Mouse (Mus musculus): ENCODE measurements around the gene Dab2ip. TPM values are rescaled to one million over a fixed set of nuclear protein-coding genes. Genes with fewer than 3 reads are reported as not detected.

The Dab2ip gene
- total and polyA plus RNA-seq, 3 experiments, result 4.9 to 15.6 (median 7.8) TPM

- Histone ChIP-seq H3K9me3 (replicated peaks; ENCODE audit: low read length) (peaks cover 3% of the 10 kb centered on the region), H3K4me2 (ENCODE audit: insufficient read depth, low read depth, poor library complexity, severe bottlenecking) (no peak overlapping the region), H3K4me1 (ENCODE audit: control insufficient read depth in 1 of 2, insufficient read depth in 2 of 2) (no peaks in the 10 kb centered on the region), H3K27ac (ENCODE audit: insufficient read depth, low read depth) (no peak overlapping the region), H3K79me2 (replicated peaks; ENCODE audit: control insufficient read depth, extremely low read depth, insufficient read depth, poor library complexity, severe bottlenecking) (no peaks in the 10 kb centered on the region), H3K9ac (ENCODE audit: insufficient read depth, low read depth) (no peak overlapping the region), H3K36me3 (replicated peaks in 1 of 2; ENCODE audit: control insufficient read depth in 1 of 2, insufficient read depth in 1 of 2, low read length in 1 of 2) (no peaks in the 10 kb centered on the region), H3K27me3 (replicated peaks) (no peaks in the 10 kb centered on the region), H3K4me3 (replicated peaks in 1 of 3; ENCODE audit: low read depth in 2 of 3, low read length in 2 of 3, poor library complexity in 1 of 3) (no peak overlapping the region)
- DNase-seq (ENCODE audit: extremely low read depth), result no peak
- dilution Hi-C loops (cut with MboI; ENCODE audit: extremely low pct_ligation_motif_present, extremely low pct_unique_long_range_greater_than_20kb, low sequenced_read_pairs) (no loop called here), in situ Hi-C loops (cut with MboI; ENCODE audit: low pct_ligation_motif_present, low pct_unique_long_range_greater_than_20kb, low sequenced_read_pairs) (no loop called here)
- no peak for TF ChIP-seq MAX (IDR thresholded peaks at IDR 0.05; ENCODE audit: low read length)
- no peak for TF ChIP-seq KAT2A (IDR thresholded peaks at IDR 0.05; ENCODE audit: insufficient replicate concordance, low read length)
- no peak for TF ChIP-seq MEF2A (IDR thresholded peaks at IDR 0.05; ENCODE audit: borderline replicate concordance, low read depth, low read length)
- TF ChIP-seq NRF1 (IDR thresholded peaks at IDR 0.05; ENCODE audit: low read depth, low read length), result no peak
- TF ChIP-seq ZNF384 (IDR thresholded peaks at IDR 0.05; ENCODE audit: low read depth, low read length), result no peak
- no peak for TF ChIP-seq NELFE (IDR thresholded peaks at IDR 0.05; ENCODE audit: low read depth, low read length)
- no peak for TF ChIP-seq GABPA (IDR thresholded peaks at IDR 0.05; ENCODE audit: insufficient replicate concordance, low read depth, low read length)
- TF ChIP-seq USF2 (conservative IDR thresholded peaks at IDR 0.05; ENCODE audit: low read depth, low read length), result no peak
- TF ChIP-seq POLR2A (IDR thresholded peaks at IDR 0.05; ENCODE audit: low read depth, low read length), result no peak
- TF ChIP-seq RCOR1 (conservative IDR thresholded peaks at IDR 0.05; ENCODE audit: low read depth, low read length), result no peak
- TF ChIP-seq ZMIZ1 (IDR thresholded peaks at IDR 0.05; ENCODE audit: low read depth, low read length), result no peak
- no peak for TF ChIP-seq SMC3 (IDR thresholded peaks at IDR 0.05; ENCODE audit: low read depth, low read length)
- TF ChIP-seq JUND (conservative IDR thresholded peaks at IDR 0.05; ENCODE audit: low read depth, low read length), result no peak
- TF ChIP-seq MAZ (IDR thresholded peaks at IDR 0.05; ENCODE audit: low read depth, low read length), result no peak
- no peak for TF ChIP-seq RAD21 (IDR thresholded peaks at IDR 0.05; ENCODE audit: low read depth, low read length)
- no peak for TF ChIP-seq BHLHE40 (IDR thresholded peaks at IDR 0.05; ENCODE audit: low read depth, low read length)
- no peak for TF ChIP-seq MAFK (IDR thresholded peaks at IDR 0.05; ENCODE audit: insufficient replicate concordance, low read length)
- no peak for TF ChIP-seq USF1 (IDR thresholded peaks at IDR 0.05; ENCODE audit: low read depth, low read length)
- no peak for TF ChIP-seq POLR2AphosphoS2 (IDR thresholded peaks at IDR 0.05; ENCODE audit: low read depth, low read length)
- no peak for TF ChIP-seq IRF4 (IDR thresholded peaks at IDR 0.05; ENCODE audit: low read depth, low read length)
Measured at GRCm38 (mm10) chr2:35529856-35530255, 28.2 kb upstream of the Dab2ip start.

- H3K9me3 ChIP-seq (replicated peaks; ENCODE audit: low read length), result peaks cover 3% of the 10 kb centered on the region
- dilution Hi-C loops (cut with MboI; ENCODE audit: extremely low pct_ligation_motif_present, extremely low pct_unique_long_range_greater_than_20kb, low sequenced_read_pairs), result no loop called here
Measured at GRCm38 (mm10) chr2:35530732-35531131, 27.3 kb upstream of the Dab2ip start.

More at GRCm38 (mm10) chr2:35530732-35531131, 27.3 kb upstream of the Dab2ip start:
- in situ Hi-C loops (cut with MboI; ENCODE audit: low pct_ligation_motif_present, low pct_unique_long_range_greater_than_20kb, low sequenced_read_pairs), result no loop called here
- Histone ChIP-seq H3K27ac (ENCODE audit: insufficient read depth, low read depth) (no peak overlapping the region), H3K4me2 (ENCODE audit: insufficient read depth, low read depth, poor library complexity, severe bottlenecking) (no peak overlapping the region), H3K4me3 (replicated peaks in 1 of 3; ENCODE audit: low read depth in 2 of 3, low read length in 2 of 3, poor library complexity in 1 of 3) (no peak overlapping the region), H3K27me3 (replicated peaks) (no peaks in the 10 kb centered on the region), H3K9ac (ENCODE audit: insufficient read depth, low read depth) (no peak overlapping the region), H3K79me2 (replicated peaks; ENCODE audit: control insufficient read depth, extremely low read depth, insufficient read depth, poor library complexity, severe bottlenecking) (no peaks in the 10 kb centered on the region), H3K36me3 (replicated peaks in 1 of 2; ENCODE audit: control insufficient read depth in 1 of 2, insufficient read depth in 1 of 2, low read length in 1 of 2) (no peaks in the 10 kb centered on the region), H3K4me1 (ENCODE audit: control insufficient read depth in 1 of 2, insufficient read depth in 2 of 2) (no peaks in the 10 kb centered on the region)
- no peak for DNase-seq (ENCODE audit: extremely low read depth)
- no peak for TF ChIP-seq EP300 (IDR thresholded peaks at IDR 0.05; ENCODE audit: low read length)
- no peak for TF ChIP-seq POLR2A (IDR thresholded peaks at IDR 0.05; ENCODE audit: low read depth, low read length)
- no peak for TF ChIP-seq ZMIZ1 (IDR thresholded peaks at IDR 0.05; ENCODE audit: low read depth, low read length)
- no peak for TF ChIP-seq BHLHE40 (IDR thresholded peaks at IDR 0.05; ENCODE audit: low read depth, low read length)
- TF ChIP-seq IRF4 (IDR thresholded peaks at IDR 0.05; ENCODE audit: low read depth, low read length), result no peak
- no peak for TF ChIP-seq MYC (IDR thresholded peaks at IDR 0.05; ENCODE audit: low read depth, low read length)
- TF ChIP-seq USF1 (IDR thresholded peaks at IDR 0.05; ENCODE audit: low read depth, low read length), result no peak
- TF ChIP-seq CHD2 (IDR thresholded peaks at IDR 0.05; ENCODE audit: low read length), result no peak
- TF ChIP-seq ZC3H11A (IDR thresholded peaks at IDR 0.05; ENCODE audit: low read depth, low read length), result no peak
